Mouse (Mus musculus): ENCODE results near the gene Ifi27l2b. TPM values are rescaled to one million over a fixed set of nuclear protein-coding genes. Genes with fewer than 3 reads are reported as not detected.

The Ifi27l2b gene
- total RNA-seq (2014; fragmentation: Nextera tagmentation): not detected in 2 replicates
- 0.49 TPM in 1 of 2 replicates, not detected in the other for total RNA-seq (2017)
- not detected in 2 replicates for polyA plus RNA-seq (2012)

DNA sequence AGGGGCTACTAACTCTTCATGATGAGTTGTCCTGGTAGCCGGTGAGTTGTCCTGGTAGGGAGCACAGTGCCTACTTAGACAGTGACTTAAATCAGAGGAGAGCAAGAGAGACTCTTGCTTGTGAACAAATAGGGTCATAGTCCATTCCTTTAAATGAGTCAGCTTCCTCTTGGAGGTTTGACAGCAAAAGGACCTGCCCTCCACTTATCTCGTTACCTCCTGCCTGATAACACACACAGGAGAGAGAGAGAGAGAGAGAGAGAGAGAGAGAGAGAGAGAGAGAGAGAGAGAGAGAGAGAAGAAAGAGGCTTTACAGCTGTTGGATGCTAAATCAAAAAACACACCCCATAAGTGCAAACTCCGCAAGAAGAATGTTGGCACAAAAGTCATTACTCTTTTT is at the start of gene Ifi27l2b:
Gene Ifi27l2b (minus strand): TSS at position 84 of the 400 bp plus-strand sequence.
- H3K4me1 ChIP-seq (ENCODE audit: insufficient read depth, low read depth, low read length): no peaks in the 10 kb centered on the region
- no peaks in the 10 kb centered on the region for H3K9me3 ChIP-seq (replicated peaks)
- H3K4me3 ChIP-seq (ENCODE audit: low read depth, low read length): no peak within 1 kb of the TSS
- H3K27me3 ChIP-seq (ENCODE audit: insufficient read depth, low read length): peaks cover 3% of the 10 kb centered on the region; the same call in 1 of the 2 replicates
- DNase-seq (ENCODE audit: low spot score) (no peak), ATAC-seq (ENCODE audit: extremely low read depth, insufficient number of reproducible peaks, low FRiP score, poor library complexity, severe bottlenecking) (no peak)
- TF ChIP-seq GATA1 (IDR thresholded peaks at IDR 0.05; ENCODE audit: borderline replicate concordance, low read length) (no peak), CTCF (IDR thresholded peaks at IDR 0.05; ENCODE audit: low read depth, low read length) (no peak), POLR2AphosphoS5 (IDR thresholded peaks at IDR 0.05; ENCODE audit: insufficient replicate concordance, low read depth, low read length) (no peak), GATA2 (IDR thresholded peaks at IDR 0.05; ENCODE audit: borderline replicate concordance, low read depth, low read length) (no peak), TAL1 (conservative IDR thresholded peaks at IDR 0.05; ENCODE audit: low read depth, low read length) (no peak)
- no peaks in the 10 kb centered on the region for H3K36me3 ChIP-seq (replicated peaks)

DNA sequence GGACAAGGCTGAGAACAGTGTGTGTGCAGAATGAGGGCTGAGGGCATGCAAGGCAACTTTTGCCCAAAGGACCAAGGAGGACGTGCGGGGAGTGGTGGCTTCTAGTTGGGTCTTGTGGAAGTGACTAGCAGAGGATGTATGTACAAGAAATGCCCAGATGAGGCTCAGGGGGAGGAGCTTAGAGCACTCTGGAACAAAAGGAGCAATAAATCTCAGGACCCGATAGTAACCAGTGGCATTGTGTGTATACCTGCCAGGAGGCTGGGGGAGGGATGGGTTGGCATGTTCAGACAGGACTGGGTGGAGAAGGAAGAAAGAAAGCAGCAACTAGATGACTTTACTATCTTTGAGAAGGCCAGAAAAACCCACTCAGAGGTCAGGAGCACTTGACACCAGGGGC is 47.4 kb upstream of the Ifi27l2b start:
- ATAC-seq (ENCODE audit: extremely low read depth, insufficient number of reproducible peaks, low FRiP score, poor library complexity, severe bottlenecking) (no peak), DNase-seq (ENCODE audit: low spot score) (no peak)
- no peaks in the 10 kb centered on the region for H3K36me3 ChIP-seq (replicated peaks)
- TF ChIP-seq GATA1 (IDR thresholded peaks at IDR 0.05; ENCODE audit: borderline replicate concordance, low read length) (no peak), TAL1 (conservative IDR thresholded peaks at IDR 0.05; ENCODE audit: low read depth, low read length) (no peak), GATA2 (IDR thresholded peaks at IDR 0.05; ENCODE audit: borderline replicate concordance, low read depth, low read length) (no peak), CTCF (IDR thresholded peaks at IDR 0.05; ENCODE audit: low read depth, low read length) (no peak), POLR2AphosphoS5 (IDR thresholded peaks at IDR 0.05; ENCODE audit: insufficient replicate concordance, low read depth, low read length) (no peak)
- no peak overlapping the region for H3K4me3 ChIP-seq (ENCODE audit: low read depth, low read length)
- no peaks in the 10 kb centered on the region for H3K9me3 ChIP-seq (replicated peaks)
- no peaks in the 10 kb centered on the region for H3K27me3 ChIP-seq (ENCODE audit: insufficient read depth, low read length)
- H3K4me1 ChIP-seq (ENCODE audit: insufficient read depth, low read depth, low read length): no peaks in the 10 kb centered on the region

GRCm38 (mm10) chr12:103503300-103503699 is 46.3 kb upstream of the Ifi27l2b start:
- DNase-seq (ENCODE audit: low spot score) (no peak), ATAC-seq (ENCODE audit: extremely low read depth, insufficient number of reproducible peaks, low FRiP score, poor library complexity, severe bottlenecking) (no peak)
- Histone ChIP-seq H3K27me3 (ENCODE audit: insufficient read depth, low read length) (no peaks in the 10 kb centered on the region), H3K4me1 (ENCODE audit: insufficient read depth, low read depth, low read length) (no peaks in the 10 kb centered on the region), H3K9me3 (replicated peaks) (no peaks in the 10 kb centered on the region), H3K4me3 (ENCODE audit: low read depth, low read length) (no peak overlapping the region), H3K36me3 (replicated peaks) (no peaks in the 10 kb centered on the region)
- no peak for TF ChIP-seq GATA2 (IDR thresholded peaks at IDR 0.05; ENCODE audit: borderline replicate concordance, low read depth, low read length)
- no peak for TF ChIP-seq GATA1 (IDR thresholded peaks at IDR 0.05; ENCODE audit: borderline replicate concordance, low read length)
- no peak for TF ChIP-seq CTCF (IDR thresholded peaks at IDR 0.05; ENCODE audit: low read depth, low read length)
- no peak for TF ChIP-seq TAL1 (conservative IDR thresholded peaks at IDR 0.05; ENCODE audit: low read depth, low read length)
- no peak for TF ChIP-seq POLR2AphosphoS5 (IDR thresholded peaks at IDR 0.05; ENCODE audit: insufficient replicate concordance, low read depth, low read length)

GRCm38 (mm10) chr12:103499261-103499660 is 42.2 kb upstream of the Ifi27l2b start:
- Histone ChIP-seq H3K36me3 (replicated peaks) (no peaks in the 10 kb centered on the region), H3K4me3 (ENCODE audit: low read depth, low read length) (no peak overlapping the region), H3K4me1 (ENCODE audit: insufficient read depth, low read depth, low read length) (peaks cover 5% of the 10 kb centered on the region), H3K27me3 (ENCODE audit: insufficient read depth, low read length) (no peaks in the 10 kb centered on the region), H3K9me3 (replicated peaks) (no peaks in the 10 kb centered on the region)
- no peak for DNase-seq (ENCODE audit: low spot score)
- TF ChIP-seq GATA2 (IDR thresholded peaks at IDR 0.05; ENCODE audit: borderline replicate concordance, low read depth, low read length): no peak
- TF ChIP-seq GATA1 (IDR thresholded peaks at IDR 0.05; ENCODE audit: borderline replicate concordance, low read length): no peak
- no peak for TF ChIP-seq CTCF (IDR thresholded peaks at IDR 0.05; ENCODE audit: low read depth, low read length)
- no peak for TF ChIP-seq POLR2AphosphoS5 (IDR thresholded peaks at IDR 0.05; ENCODE audit: insufficient replicate concordance, low read depth, low read length)
- TF ChIP-seq TAL1 (conservative IDR thresholded peaks at IDR 0.05; ENCODE audit: low read depth, low read length): no peak
- no peak for ATAC-seq (ENCODE audit: extremely low read depth, insufficient number of reproducible peaks, low FRiP score, poor library complexity, severe bottlenecking)

DNA sequence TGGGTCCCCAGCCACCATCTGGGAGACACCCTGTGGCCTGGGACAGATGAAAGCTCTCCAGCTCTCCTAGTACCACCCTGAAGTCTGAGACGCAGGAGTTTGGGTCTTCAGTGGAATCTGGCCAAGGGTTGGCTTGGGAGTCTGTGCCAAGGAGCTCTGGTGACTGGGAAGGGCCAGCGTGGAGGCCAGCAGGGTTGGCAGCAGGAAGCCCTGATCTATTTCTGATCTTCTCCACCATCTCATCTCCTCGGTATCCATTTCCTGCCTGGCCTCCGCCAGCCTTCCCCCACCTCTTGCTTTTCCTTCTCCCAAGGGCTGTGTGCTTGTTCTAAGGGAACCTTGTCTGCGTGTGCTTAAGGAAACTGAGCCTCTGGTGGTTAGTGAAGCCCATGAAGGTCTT is 41.7 kb upstream of the Ifi27l2b start:
- ATAC-seq (ENCODE audit: extremely low read depth, insufficient number of reproducible peaks, low FRiP score, poor library complexity, severe bottlenecking): no peak
- TF ChIP-seq GATA2 (IDR thresholded peaks at IDR 0.05; ENCODE audit: borderline replicate concordance, low read depth, low read length) (no peak), POLR2AphosphoS5 (IDR thresholded peaks at IDR 0.05; ENCODE audit: insufficient replicate concordance, low read depth, low read length) (no peak), TAL1 (conservative IDR thresholded peaks at IDR 0.05; ENCODE audit: low read depth, low read length) (no peak), CTCF (IDR thresholded peaks at IDR 0.05; ENCODE audit: low read depth, low read length) (no peak), GATA1 (IDR thresholded peaks at IDR 0.05; ENCODE audit: borderline replicate concordance, low read length) (no peak)
- no peak overlapping the region for H3K4me3 ChIP-seq (ENCODE audit: low read depth, low read length)

GRCm38 (mm10) chr12:103494486-103494885 is 37.5 kb upstream of the Ifi27l2b start:
- DNase-seq (ENCODE audit: low spot score): peak; percentile 35
- Histone ChIP-seq H3K4me1 (ENCODE audit: insufficient read depth, low read depth, low read length) (peaks cover 16% of the 10 kb centered on the region), H3K27me3 (ENCODE audit: insufficient read depth, low read length) (no peaks in the 10 kb centered on the region), H3K4me3 (ENCODE audit: low read depth, low read length) (no peak overlapping the region), H3K36me3 (replicated peaks) (no peaks in the 10 kb centered on the region), H3K9me3 (replicated peaks) (no peaks in the 10 kb centered on the region)
- peak; percentile 50; the same call in 1 of the 2 replicates for ATAC-seq (ENCODE audit: extremely low read depth, insufficient number of reproducible peaks, low FRiP score, poor library complexity, severe bottlenecking)
- TF ChIP-seq TAL1 (conservative IDR thresholded peaks at IDR 0.05; ENCODE audit: low read depth, low read length) (no peak), GATA1 (IDR thresholded peaks at IDR 0.05; ENCODE audit: borderline replicate concordance, low read length) (no peak), POLR2AphosphoS5 (IDR thresholded peaks at IDR 0.05; ENCODE audit: insufficient replicate concordance, low read depth, low read length) (no peak), CTCF (IDR thresholded peaks at IDR 0.05; ENCODE audit: low read depth, low read length) (peak; percentile 98)

More for the DNA sequence above, 41.7 kb upstream of the Ifi27l2b start:
- Histone ChIP-seq H3K36me3 (replicated peaks) (no peaks in the 10 kb centered on the region), H3K27me3 (ENCODE audit: insufficient read depth, low read length) (no peaks in the 10 kb centered on the region), H3K9me3 (replicated peaks) (no peaks in the 10 kb centered on the region), H3K4me1 (ENCODE audit: insufficient read depth, low read depth, low read length) (peaks cover 6% of the 10 kb centered on the region)
- no peak for DNase-seq (ENCODE audit: low spot score)

Data from G1E (cell line).